Mouse (Mus musculus) heart, postnatal 25 days (tissue): ENCODE data around the gene Aifm2. TPM values are rescaled to one million over a fixed set of nuclear protein-coding genes. Genes with fewer than 3 reads are reported as not detected.

Experiments
- DNase-seq: peaks from one replicate; pipeline ENCODE4 v3.0.0; 2022; ENCODE audit warnings: low spot score
- intact Hi-C: fragments of 180-260 bp; cut with DNase I; formaldehyde crosslinking; loops from one replicate; pipeline ENCODE4 v1.15.1; 2025
- total RNA-seq, 2 experiments: library from RNA; stranded (reverse); gene quantifications; 2 replicates each; pipeline ENCODE4 v1.2.3; 2021

The Aifm2 gene
- total RNA-seq, 2 experiments from 2014 or later, result 31.3 to 31.6 TPM

- intact Hi-C loops, result no loop called here
- DNase-seq, result no peak
Measured at GRCm38 (mm10) chr10:61715996-61716864, 1.2 kb downstream of the Aifm2 start.

GRCm38 (mm10) chr10:61717406-61718296, 2.6 kb downstream of the Aifm2 start:
- intact Hi-C loops, result no loop called here

GRCm38 (mm10) chr10:61720331-61720730, 5.3 kb downstream of the Aifm2 start:
- intact Hi-C loops, result no loop called here
- no peak for DNase-seq

More at GRCm38 (mm10) chr10:61717406-61718296, 2.6 kb downstream of the Aifm2 start:
- DNase-seq, result no peak

GRCm38 (mm10) chr10:61722215-61722614, 7.2 kb downstream of the Aifm2 start:
- intact Hi-C loops, result no loop called here
- DNase-seq, result no peak

- no peak for DNase-seq
- intact Hi-C loops, result no loop called here
Measured at GRCm38 (mm10) chr10:61723271-61723670, 8.2 kb downstream of the Aifm2 start.

- no peak for DNase-seq
- intact Hi-C loops, result no loop called here
Measured at GRCm38 (mm10) chr10:61729181-61729580, 14.1 kb downstream of the Aifm2 start.

GRCm38 (mm10) chr10:61730171-61730570, 15.1 kb downstream of the Aifm2 start:
- intact Hi-C loops, result no loop called here
- DNase-seq, result no peak

GRCm38 (mm10) chr10:61734377-61734776, 19.3 kb downstream of the Aifm2 start:
- intact Hi-C loops, result no loop called here
- DNase-seq, result no peak

GRCm38 (mm10) chr10:61736671-61737078, 21.6 kb downstream of the Aifm2 start:
- intact Hi-C loops, result no loop called here
- no peak for DNase-seq

GRCm38 (mm10) chr10:61737537-61737936, 22.5 kb downstream of the Aifm2 start:
- intact Hi-C loops, result no loop called here

GRCm38 (mm10) chr10:61738126-61738525, 23.1 kb downstream of the Aifm2 start:
- DNase-seq, result no peak
- intact Hi-C loops, result no loop called here

More at GRCm38 (mm10) chr10:61737537-61737936, 22.5 kb downstream of the Aifm2 start:
- no peak for DNase-seq

- DNase-seq, result no peak
- intact Hi-C loops, result no loop called here
Measured at GRCm38 (mm10) chr10:61741306-61741705, 26.2 kb downstream of the Aifm2 start.

GRCm38 (mm10) chr10:61741873-61742272, 26.8 kb downstream of the Aifm2 start:
- DNase-seq, result no peak
- intact Hi-C loops, result no loop called here

GRCm38 (mm10) chr10:61742336-61742735, 27.3 kb downstream of the Aifm2 start:
- no peak for DNase-seq
- intact Hi-C loops, result no loop called here

GRCm38 (mm10) chr10:61745133-61745532, 30.1 kb downstream of the Aifm2 start:
- intact Hi-C loops, result no loop called here
- DNase-seq, result no peak

- no peak for DNase-seq
Measured at GRCm38 (mm10) chr10:61747302-61747701, 32.2 kb downstream of the Aifm2 start.

GRCm38 (mm10) chr10:61750014-61750413, 35.0 kb downstream of the Aifm2 start:
- DNase-seq, result no peak
- intact Hi-C loops, result no loop called here

More at GRCm38 (mm10) chr10:61747302-61747701, 32.2 kb downstream of the Aifm2 start:
- intact Hi-C loops, result no loop called here

GRCm38 (mm10) chr10:61751534-61752219, 36.6 kb downstream of the Aifm2 start:
- DNase-seq, result no peak
- intact Hi-C loops, result no loop called here

- intact Hi-C loops, result no loop called here
- no peak for DNase-seq
Measured at GRCm38 (mm10) chr10:61753071-61753470, 38.0 kb downstream of the Aifm2 start.

- DNase-seq, result no peak
- intact Hi-C loops, result no loop called here
Measured at GRCm38 (mm10) chr10:61757022-61757421, 42.0 kb downstream of the Aifm2 start.
